Mouse (Mus musculus) embryonic fibroblast, embryonic 13.5 days (primary cell): ENCODE measurements at regions not wholly inside any gene's neighbourhood (a gene's known extent, or its start where the extent isn't known, plus 50 kb on each side); places are given as distances from the start of the nearest gene placed in this dataset.
A peak's percentile ranks its signal among the peaks of the same experiment; 100 is the strongest.

Experiments used
- H3K27ac ChIP-seq: 2 replicates; pipeline ENCODE4 v1.5.1; 2012; ENCODE audit warnings: low read length, control low read depth, inconsistent platforms; ENCODE audit not compliant: insufficient read depth
- H3K4me1 ChIP-seq: 2 replicates; pipeline ENCODE4 v1.6.1; 2011; ENCODE audit warnings: low read length; ENCODE audit not compliant: control insufficient read depth, insufficient read depth
- H3K4me3 ChIP-seq: 2 replicates; pipeline ENCODE4 v1.5.1; 2011; ENCODE audit warnings: mild to moderate bottlenecking, control low read depth, low read length; ENCODE audit not compliant: insufficient read depth
- CTCF ChIP-seq: IDR thresholded peaks from 2 replicates; pipeline ENCODE4 v1.5.1; 2011; ENCODE audit warnings: mild to moderate bottlenecking, control low read depth, low read length, moderate library complexity, borderline replicate concordance; ENCODE audit not compliant: insufficient read depth
- POLR2A ChIP-seq: IDR thresholded peaks from 2 replicates; pipeline ENCODE4 v1.6.1; 2011; ENCODE audit warnings: low read depth, mild to moderate bottlenecking, control low read depth, low read length, moderate library complexity

GRCm38 (mm10) chr1:135665484-135665883 lies 54.4 kb upstream of the Csrp1 start:
- TF ChIP-seq POLR2A (no peak), CTCF (no peak)
- Histone ChIP-seq H3K27ac (no peak overlapping the region), H3K4me3 (no peak overlapping the region), H3K4me1 (peaks cover 14% of the 10 kb centered on the region)

GRCm38 (mm10) chr1:135668331-135668730 lies 51.5 kb upstream of the Csrp1 start:
- Histone ChIP-seq H3K4me1 (peaks cover 19% of the 10 kb centered on the region), H3K27ac (peak overlapping the region; percentile 57), H3K4me3 (no peak overlapping the region)
- TF ChIP-seq CTCF (no peak), POLR2A (no peak)

GRCm38 (mm10) chr1:135668951-135669350 lies 50.9 kb upstream of the Csrp1 start:
- H3K4me3 ChIP-seq = no peak overlapping the region
- H3K27ac ChIP-seq = peak overlapping the region; percentile 57
- H3K4me1 ChIP-seq = peaks cover 19% of the 10 kb centered on the region
- TF ChIP-seq POLR2A (no peak), CTCF (no peak)

GRCm38 (mm10) chr1:135669803-135670202 lies 50.1 kb upstream of the Csrp1 start:
- TF ChIP-seq POLR2A (no peak), CTCF (no peak)
- peaks cover 19% of the 10 kb centered on the region for H3K4me1 ChIP-seq
- H3K27ac ChIP-seq = peak overlapping the region; percentile 22
- no peak overlapping the region for H3K4me3 ChIP-seq
